Mouse (Mus musculus): ENCODE measurements around the gene Pex11a. TPM values are rescaled to one million over a fixed set of nuclear protein-coding genes. Genes with fewer than 3 reads are reported as not detected.

Gene Pex11a
- polyA plus RNA-seq, 1 experiment from 2014 or later = 15.1 TPM

DNA sequence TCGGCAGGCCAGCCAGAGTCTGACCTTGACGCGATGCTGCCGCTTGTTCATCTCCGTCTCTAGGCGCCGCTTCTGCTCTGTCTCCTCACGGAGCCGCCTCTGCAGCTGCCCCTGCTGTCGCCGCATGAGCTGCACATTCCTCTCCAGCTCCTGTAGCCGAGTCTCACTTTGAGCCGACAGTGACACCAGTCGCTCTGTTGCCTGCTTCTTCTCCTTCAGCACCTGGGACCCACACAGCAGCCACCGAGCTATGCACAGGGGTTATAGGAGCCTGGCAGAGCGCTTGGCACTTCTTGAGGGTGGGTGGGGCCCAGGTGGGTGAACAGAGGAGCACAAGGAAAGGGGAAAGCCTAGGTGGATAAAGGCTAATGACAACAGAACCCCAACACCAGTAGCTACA, 40.2 kb downstream of the Pex11a start:
- DNase-seq (ENCODE audit: low spot score) (no peak), ATAC-seq (no peak)
- H3K4me2 ChIP-seq (ENCODE audit: low read length) = no peak overlapping the region
- H3K27me3 ChIP-seq (replicated peaks; ENCODE audit: control insufficient read depth, insufficient read depth, low read length) = no peaks in the 10 kb centered on the region
- H3K9ac ChIP-seq (ENCODE audit: low read length) = no peak overlapping the region
- no peaks in the 10 kb centered on the region for H3K9me3 ChIP-seq (replicated peaks; ENCODE audit: control insufficient read depth, low read length)
- WGBS = 81% methylated on average over 16 of the region's 16 CpGs
- H3K4me3 ChIP-seq (ENCODE audit: low read depth, low read length) = no peak overlapping the region
- H3K4me1 ChIP-seq (ENCODE audit: control insufficient read depth, insufficient read depth, low read length) = no peaks in the 10 kb centered on the region
- no peak overlapping the region for H3K27ac ChIP-seq (ENCODE audit: low read depth, low read length)
- peaks cover 59% of the 10 kb centered on the region for H3K36me3 ChIP-seq (ENCODE audit: control insufficient read depth, insufficient read depth, low read length)

DNA sequence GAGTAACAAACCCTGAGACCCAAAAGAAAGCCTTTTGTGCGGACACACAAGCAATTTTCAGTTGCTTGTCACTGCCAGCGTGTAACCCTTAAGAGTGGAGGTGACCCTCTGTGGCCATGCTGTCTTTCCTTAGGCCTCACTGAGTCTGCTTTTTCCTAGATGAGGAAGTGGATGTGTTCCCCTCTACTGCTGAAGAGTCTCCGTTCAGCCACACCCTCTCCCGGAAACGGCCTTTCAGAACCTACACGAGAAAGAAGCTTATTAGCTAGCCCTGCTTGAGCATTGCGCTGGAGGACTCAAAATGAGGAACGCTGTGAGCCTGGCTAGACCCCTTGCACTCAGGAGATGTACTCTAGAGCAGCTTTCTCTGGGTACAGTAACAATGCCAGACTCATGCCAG, 46.4 kb downstream of the Pex11a start:
- WGBS = 87% methylated on average over 8 of the region's 8 CpGs
- no peaks in the 10 kb centered on the region for H3K9me3 ChIP-seq (replicated peaks; ENCODE audit: control insufficient read depth, low read length)
- H3K4me3 ChIP-seq (ENCODE audit: low read depth, low read length) = no peak overlapping the region
- H3K27me3 ChIP-seq (replicated peaks; ENCODE audit: control insufficient read depth, insufficient read depth, low read length) = no peaks in the 10 kb centered on the region
- H3K27ac ChIP-seq (ENCODE audit: low read depth, low read length) = no peak overlapping the region
- no peaks in the 10 kb centered on the region for H3K4me1 ChIP-seq (ENCODE audit: control insufficient read depth, insufficient read depth, low read length)
- H3K36me3 ChIP-seq (ENCODE audit: control insufficient read depth, insufficient read depth, low read length) = peaks cover 90% of the 10 kb centered on the region
- no peak overlapping the region for H3K9ac ChIP-seq (ENCODE audit: low read length)
- no peak for DNase-seq (ENCODE audit: low spot score)
- no peak overlapping the region for H3K4me2 ChIP-seq (ENCODE audit: low read length)
- ATAC-seq = no peak

Other genes starting within 250 kb of the Pex11a start
- 1.6 and 4.2 TPM in 2 replicates for gene Rhcg, start 125.5 kb downstream of the Pex11a start, polyA plus RNA-seq (2014; fragmentation: Nextera tagmentation; extraction: Ambion mirVana)
- gene Ticrr, start 82.9 kb downstream of the Pex11a start, polyA plus RNA-seq (2014; fragmentation: Nextera tagmentation; extraction: Ambion mirVana) = 3.5 and 3.6 TPM in 2 replicates
- gene Kif7, start 27.4 kb downstream of the Pex11a start, polyA plus RNA-seq (2014; fragmentation: Nextera tagmentation; extraction: Ambion mirVana) = 1.9 and 2.5 TPM in 2 replicates
- not detected in 2 replicates for gene Plin1, start 10.2 kb downstream of the Pex11a start, polyA plus RNA-seq (2014; fragmentation: Nextera tagmentation; extraction: Ambion mirVana)
- 0.46 and 0.52 TPM in 2 replicates for gene Wdr93, start within 50 bp of the Pex11a start, polyA plus RNA-seq (2014; fragmentation: Nextera tagmentation; extraction: Ambion mirVana)
- gene Mesp1, start 50.7 kb upstream of the Pex11a start, polyA plus RNA-seq (2014; fragmentation: Nextera tagmentation; extraction: Ambion mirVana) = not detected in 2 replicates
- 1.9 and 2.2 TPM in 2 replicates for gene Mesp2, start 67.6 kb upstream of the Pex11a start, polyA plus RNA-seq (2014; fragmentation: Nextera tagmentation; extraction: Ambion mirVana)
- 2.7 and 4.2 TPM in 2 replicates for gene Anpep, start 117.9 kb upstream of the Pex11a start, polyA plus RNA-seq (2014; fragmentation: Nextera tagmentation; extraction: Ambion mirVana)
- gene Ap3s2, start 177.5 kb upstream of the Pex11a start, polyA plus RNA-seq (2014; fragmentation: Nextera tagmentation; extraction: Ambion mirVana) = 50.5 and 52.5 TPM in 2 replicates
- gene Arpin, start 192.2 kb upstream of the Pex11a start, polyA plus RNA-seq (2014; fragmentation: Nextera tagmentation; extraction: Ambion mirVana) = 16.0 and 17.3 TPM in 2 replicates

Data from forebrain, embryonic 14.5 days (tissue).